Mouse (Mus musculus): ENCODE measurements around the gene Ints3.

The Ints3 gene

GRCm38 (mm10) chr3:90347847-90348246, 85.6 kb downstream of the Ints3 start:
- WGBS: 97% methylated on average over 4 of the region's 4 CpGs

DNA sequence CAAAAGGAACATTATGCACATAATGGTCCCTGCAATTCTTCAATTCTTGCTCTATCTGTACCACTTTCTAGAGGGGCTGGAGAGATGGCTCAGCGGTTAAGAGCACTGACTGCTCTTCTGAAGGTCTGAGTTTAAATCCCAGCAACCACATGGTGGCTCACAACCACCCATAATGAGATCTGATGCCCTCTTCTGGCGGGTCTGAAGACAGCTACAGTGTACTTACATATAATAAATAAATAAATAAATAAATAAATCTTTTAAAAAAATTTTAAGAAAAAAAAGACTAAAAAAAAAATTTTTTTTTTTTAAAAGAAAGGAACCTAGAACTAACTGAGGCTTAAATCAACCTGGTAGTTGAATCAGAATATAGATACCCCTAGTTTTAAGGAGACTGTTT, 90.6 kb downstream of the Ints3 start:
- WGBS: 66% methylated on average over 2 of the region's 2 CpGs

Data from cerebral cortex, adult 2 months (tissue).